Mouse (Mus musculus) heart, embryonic 12.5 days (tissue): Measurements from ENCODE around the gene Daam2. TPM values are rescaled to one million over a fixed set of nuclear protein-coding genes. Genes with fewer than 3 reads are reported as not detected.
A peak's percentile ranks its signal among the peaks of the same experiment; 100 is the strongest.
"Not testable (repeated sequence)": the region's sequence is repeated elsewhere in the genome, so short reads cannot be mapped to it uniquely, and the experiment has no call there.

Experiments used
- ATAC-seq: fragments of 200-750 bp; cut with Nextera tagmentation; 2 replicates; pipeline ENCODE4 v1.8.0; 2017; ENCODE audit warnings: moderate TSS enrichment, moderate library complexity; ENCODE audit not compliant: insufficient number of reproducible peaks, low FRiP score
- H3K27ac ChIP-seq: fragments of 300-500 bp; sonication (generic); 2 replicates; pipeline ENCODE4 v1.5.1; 2016; ENCODE audit warnings: mild to moderate bottlenecking, moderate library complexity; ENCODE audit not compliant: poor library complexity, severe bottlenecking
- H3K27me3 ChIP-seq: fragments of 300-500 bp; sonication (generic); replicated peaks from 2 replicates; pipeline ENCODE4 v1.6.1; 2016; ENCODE audit warnings: mild to moderate bottlenecking, moderate library complexity
- H3K36me3 ChIP-seq: fragments of 300-500 bp; sonication (generic); 2 replicates; pipeline ENCODE4 v1.6.1; 2016; ENCODE audit warnings: mild to moderate bottlenecking, moderate library complexity
- H3K4me1 ChIP-seq: fragments of 300-500 bp; sonication (generic); replicated peaks from 2 replicates; pipeline ENCODE4 v1.6.1; 2016; ENCODE audit warnings: mild to moderate bottlenecking
- H3K4me2 ChIP-seq: fragments of 300-500 bp; sonication (generic); 2 replicates; pipeline ENCODE4 v1.6.1; 2016; ENCODE audit warnings: mild to moderate bottlenecking, moderate library complexity
- H3K4me3 ChIP-seq: fragments of 300-500 bp; sonication (generic); 2 replicates; pipeline ENCODE4 v1.5.1; 2016; ENCODE audit warnings: mild to moderate bottlenecking
- H3K9ac ChIP-seq: fragments of 300-500 bp; sonication (generic); 2 replicates; pipeline ENCODE4 v1.6.1; 2016; ENCODE audit warnings: mild to moderate bottlenecking, moderate library complexity
- H3K9me3 ChIP-seq: fragments of 300-500 bp; sonication (generic); replicated peaks from 2 replicates; pipeline ENCODE4 v1.6.1; 2016; ENCODE audit warnings: mild to moderate bottlenecking, moderate library complexity
- WGBS: fragments of 180-500 bp; shearing (Covaris S2); methylation state at CpG from one replicate; pipeline ENCODE4 v1.1.7; 2016; 5-methylcytosine and 5-hydroxymethylcytosine counted together
- polyA plus RNA-seq: library from polyadenylated mRNA; unstranded; fragments of >200 nt; fragmentation: Nextera tagmentation; extraction: Ambion mirVana; gene quantifications from 2 replicates; pipeline ENCODE4 v1.2.1, GENCODE M21; 2016

The Daam2 gene
- polyA plus RNA-seq, 1 experiment from 2014 or later: 4.1 TPM

DNA sequence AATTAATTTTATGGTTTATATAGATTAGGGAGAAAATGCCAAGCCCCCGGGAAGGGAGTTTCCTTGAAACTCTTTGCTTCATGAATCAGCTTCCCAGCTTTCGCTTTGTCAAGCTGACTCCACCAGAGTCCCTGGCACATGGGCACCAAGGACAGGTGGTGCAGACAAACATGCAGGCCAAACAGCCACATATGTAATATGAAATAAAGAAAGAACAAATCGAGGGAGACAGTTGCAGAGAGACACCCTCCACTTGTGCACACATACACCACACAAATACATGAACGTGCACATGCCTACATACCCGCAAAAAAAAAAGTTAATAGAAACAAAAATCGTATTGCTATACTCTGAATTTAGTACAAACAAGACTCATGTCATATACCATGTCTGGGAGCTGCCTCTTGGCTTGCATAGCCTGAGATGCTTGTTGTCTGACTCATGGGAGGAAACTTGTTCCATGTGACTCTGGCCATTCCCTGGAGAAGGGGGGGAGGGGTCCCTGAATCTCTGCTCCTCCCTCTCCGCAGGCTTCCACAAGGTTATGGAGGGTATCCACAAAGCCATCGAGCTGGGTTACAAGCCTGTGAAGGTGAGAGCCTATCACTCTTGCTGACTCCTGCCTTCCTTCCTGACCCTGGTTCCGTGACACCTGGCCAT is 115.4 kb downstream of the Daam2 start:
- Histone ChIP-seq H3K27me3 (no peaks in the 10 kb centered on the region), H3K4me1 (peaks cover 13% of the 10 kb centered on the region), H3K9ac (no peak overlapping the region), H3K9me3 (no peaks in the 10 kb centered on the region), H3K4me2 (0 out of 2 replicates have a peak overlapping the region, but pooled peaks have one; percentile 10), H3K36me3 (peaks cover 13% of the 10 kb centered on the region), H3K27ac (no peak overlapping the region), H3K4me3 (no peak overlapping the region)
- ATAC-seq: peak; percentile 55; the same call in 1 of the 2 replicates
- 49% methylated on average over 9 of the region's 9 CpGs for WGBS

GRCm38 (mm10) chr17:49442841-49443240 is 121.3 kb downstream of the Daam2 start:
- H3K4me1 ChIP-seq: peaks cover 14% of the 10 kb centered on the region
- not testable (repeated sequence) for H3K27ac ChIP-seq, H3K9ac ChIP-seq, H3K36me3 ChIP-seq, ATAC-seq, H3K4me3 ChIP-seq, H3K27me3 ChIP-seq, H3K4me2 ChIP-seq, H3K9me3 ChIP-seq
- 62% methylated on average over 3 of the region's 3 CpGs for WGBS

GRCm38 (mm10) chr17:49440331-49441130 is 123.6 kb downstream of the Daam2 start:
- no peak overlapping the region for H3K4me3 ChIP-seq
- H3K36me3 ChIP-seq: peaks cover 18% of the 10 kb centered on the region
- no peak overlapping the region for H3K4me2 ChIP-seq
- no peaks in the 10 kb centered on the region for H3K27me3 ChIP-seq
- peak; percentile 29; the same call in 1 of the 2 replicates for ATAC-seq
- 62% methylated on average over 14 of the region's 14 CpGs for WGBS
- no peak overlapping the region for H3K27ac ChIP-seq
- H3K9ac ChIP-seq: no peak overlapping the region
- H3K4me1 ChIP-seq: peaks cover 14% of the 10 kb centered on the region
- 0 out of 2 replicates have a peak, but pooled peaks cover 4% of the 10 kb centered on the region for H3K9me3 ChIP-seq

DNA sequence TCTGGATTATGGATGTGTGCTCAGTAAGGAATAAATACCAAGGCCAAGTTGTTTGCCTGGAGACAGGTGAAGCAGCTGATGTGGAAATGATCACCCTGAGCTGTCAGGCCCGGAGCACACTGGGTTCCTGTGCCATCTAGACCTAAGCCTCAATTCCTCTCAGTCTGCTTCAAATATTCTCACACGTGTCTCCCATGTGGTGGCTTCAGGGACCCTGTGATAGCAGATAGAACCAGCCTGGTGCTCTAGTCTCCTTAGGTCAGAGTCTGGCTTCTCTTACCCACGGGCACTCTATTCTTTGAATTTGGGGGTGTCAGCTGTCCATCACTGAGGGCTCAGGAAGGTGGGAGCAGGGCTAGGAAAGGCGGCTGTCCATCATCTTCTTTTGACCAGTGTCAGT is 124.4 kb downstream of the Daam2 start:
- no peak for ATAC-seq
- H3K9me3 ChIP-seq: 0 out of 2 replicates have a peak, but pooled peaks cover 4% of the 10 kb centered on the region
- H3K27ac ChIP-seq: no peak overlapping the region
- H3K9ac ChIP-seq: no peak overlapping the region
- peaks cover 26% of the 10 kb centered on the region for H3K36me3 ChIP-seq
- WGBS: 73% methylated on average over 4 of the region's 4 CpGs
- no peak overlapping the region for H3K4me3 ChIP-seq
- H3K27me3 ChIP-seq: no peaks in the 10 kb centered on the region
- H3K4me2 ChIP-seq: no peak overlapping the region
- H3K4me1 ChIP-seq: peaks cover 14% of the 10 kb centered on the region

GRCm38 (mm10) chr17:49438822-49439574 is 125.1 kb downstream of the Daam2 start:
- Histone ChIP-seq H3K36me3 (peaks cover 33% of the 10 kb centered on the region), H3K27ac (no peak overlapping the region), H3K9ac (no peak overlapping the region), H3K4me2 (no peak overlapping the region), H3K4me1 (peaks cover 14% of the 10 kb centered on the region), H3K4me3 (no peak overlapping the region), H3K27me3 (no peaks in the 10 kb centered on the region), H3K9me3 (0 out of 2 replicates have a peak, but pooled peaks cover 4% of the 10 kb centered on the region)
- 37% methylated on average over 12 of the region's 12 CpGs for WGBS
- peak; percentile 73; the same call in 1 of the 2 replicates for ATAC-seq

DNA sequence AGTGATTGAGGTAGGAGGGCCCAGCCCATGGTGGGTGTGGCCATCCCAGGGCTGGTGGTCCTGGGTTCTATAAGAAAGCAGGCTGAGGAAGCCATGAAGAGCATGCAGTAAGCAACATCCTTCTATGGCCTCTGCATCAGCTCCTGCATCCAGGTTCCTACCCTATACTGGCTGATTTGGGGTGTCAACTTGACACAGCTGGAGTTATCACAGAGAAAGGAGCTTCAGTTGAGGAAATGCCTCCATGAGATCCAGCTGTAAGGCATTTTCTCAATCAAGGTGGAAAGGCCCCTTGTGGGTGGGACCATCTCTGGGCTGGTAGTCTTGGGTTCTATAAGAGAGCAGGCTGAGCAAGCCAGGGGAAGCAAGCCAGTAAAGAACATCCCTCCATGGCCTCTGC is 126.8 kb downstream of the Daam2 start:
- Histone ChIP-seq H3K4me1 (peaks cover 20% of the 10 kb centered on the region), H3K36me3 (peaks cover 45% of the 10 kb centered on the region)
- H3K9ac ChIP-seq, H3K27ac ChIP-seq, H3K27me3 ChIP-seq, H3K4me3 ChIP-seq, ATAC-seq, H3K9me3 ChIP-seq, H3K4me2 ChIP-seq: not testable (repeated sequence)

GRCm38 (mm10) chr17:49436631-49437030 is 127.5 kb downstream of the Daam2 start:
- H3K9ac ChIP-seq: no peak overlapping the region
- no peak overlapping the region for H3K27ac ChIP-seq
- peaks cover 25% of the 10 kb centered on the region for H3K4me1 ChIP-seq
- WGBS: 77% methylated on average over 6 of the region's 6 CpGs
- no peaks in the 10 kb centered on the region for H3K27me3 ChIP-seq
- peaks cover 45% of the 10 kb centered on the region for H3K36me3 ChIP-seq
- H3K4me2 ChIP-seq: no peak overlapping the region
- no peak for ATAC-seq
- H3K4me3 ChIP-seq: no peak overlapping the region
- H3K9me3 ChIP-seq: 0 out of 2 replicates have a peak, but pooled peaks cover 4% of the 10 kb centered on the region

DNA sequence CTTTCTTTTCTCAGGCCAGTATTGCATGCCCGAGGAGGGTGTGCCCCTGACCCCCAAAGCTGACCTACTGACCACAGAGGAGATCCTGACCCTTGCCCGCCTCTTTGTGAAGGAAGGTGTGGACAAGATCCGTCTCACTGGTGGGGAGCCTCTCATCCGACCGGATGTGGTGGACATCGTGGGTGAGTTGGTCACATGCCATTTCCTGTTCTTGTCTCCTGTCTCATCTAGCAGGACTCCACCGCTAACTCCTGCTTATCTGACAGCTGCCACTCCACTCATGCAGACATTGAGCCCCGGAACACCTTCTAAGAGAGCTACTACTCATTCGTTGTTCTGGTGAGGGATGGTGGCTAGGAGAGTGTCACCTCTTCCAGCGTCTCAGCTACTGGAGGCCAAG is 129.1 kb downstream of the Daam2 start:
- Histone ChIP-seq H3K9ac (no peak overlapping the region), H3K27ac (no peak overlapping the region), H3K4me1 (peaks cover 28% of the 10 kb centered on the region), H3K27me3 (no peaks in the 10 kb centered on the region), H3K36me3 (peaks cover 39% of the 10 kb centered on the region), H3K4me2 (no peak overlapping the region), H3K4me3 (no peak overlapping the region), H3K9me3 (0 out of 2 replicates have a peak, but pooled peaks cover 4% of the 10 kb centered on the region)
- 76% methylated on average over 10 of the region's 10 CpGs for WGBS
- no peak for ATAC-seq

DNA sequence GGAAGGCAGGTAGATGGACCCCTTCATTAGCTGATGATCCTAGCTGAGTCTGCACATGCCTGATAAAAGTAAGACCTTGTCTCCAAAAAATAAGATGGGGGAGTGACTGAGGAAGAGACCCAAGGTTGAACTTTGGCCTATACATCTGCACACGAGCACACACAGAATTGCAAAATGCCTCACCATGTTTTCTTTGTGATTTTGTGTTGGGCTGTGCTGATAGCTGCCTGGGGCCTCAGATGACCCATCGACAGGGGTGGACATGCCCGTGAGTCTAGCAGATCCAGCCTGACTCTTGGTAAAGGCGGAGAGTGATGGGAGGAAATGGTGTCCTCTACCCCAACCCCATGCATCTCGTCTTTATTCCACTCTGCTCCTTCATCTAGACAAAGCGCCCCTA is 129.9 kb downstream of the Daam2 start:
- no peak overlapping the region for H3K9ac ChIP-seq
- H3K27me3 ChIP-seq: no peaks in the 10 kb centered on the region
- ATAC-seq: no peak
- 0 out of 2 replicates have a peak, but pooled peaks cover 4% of the 10 kb centered on the region for H3K9me3 ChIP-seq
- peaks cover 39% of the 10 kb centered on the region for H3K36me3 ChIP-seq
- no peak overlapping the region for H3K4me3 ChIP-seq
- no peak overlapping the region for H3K4me2 ChIP-seq
- 53% methylated on average over 6 of the region's 6 CpGs for WGBS
- no peak overlapping the region for H3K27ac ChIP-seq
- H3K4me1 ChIP-seq: peaks cover 32% of the 10 kb centered on the region

- Histone ChIP-seq H3K27ac (no peak overlapping the region), H3K9me3 (0 out of 2 replicates have a peak, but pooled peaks cover 4% of the 10 kb centered on the region), H3K4me3 (no peak overlapping the region), H3K9ac (no peak overlapping the region), H3K36me3 (peaks cover 37% of the 10 kb centered on the region), H3K27me3 (no peaks in the 10 kb centered on the region), H3K4me2 (no peak overlapping the region), H3K4me1 (peaks cover 34% of the 10 kb centered on the region)
- ATAC-seq: no peak
- WGBS: 88% methylated on average over 6 of the region's 6 CpGs
Measured at GRCm38 (mm10) chr17:49433071-49433470, 131.1 kb downstream of the Daam2 start.
